Mouse (Mus musculus): Measurements from ENCODE around the gene Lrmda. TPM values are rescaled to one million over a fixed set of nuclear protein-coding genes. Genes with fewer than 3 reads are reported as not detected.

Lrmda gene
- polyA plus RNA-seq, 1 experiment from 2014 or later = 0.57 TPM

GRCm38 (mm10) chr14:22154096-22154495, 134.6 kb downstream of the Lrmda start:
- Histone ChIP-seq H3K9me3 (no peaks in the 10 kb centered on the region), H3K36me3 (no peaks in the 10 kb centered on the region), H3K9ac (no peak overlapping the region), H3K27ac (no peak overlapping the region), H3K4me1 (peaks cover 13% of the 10 kb centered on the region; the same call in 1 of the 2 replicates), H3K27me3 (replicated peaks) (no peaks in the 10 kb centered on the region), H3K4me3 (replicated peaks) (no peak overlapping the region), H3K4me2 (no peak overlapping the region)
- ATAC-seq (ENCODE audit: insufficient read depth, low FRiP score, low read depth) = no peak
- WGBS = 53% methylated on average over 8 of the region's 8 CpGs

GRCm38 (mm10) chr14:22155034-22155433, 135.5 kb downstream of the Lrmda start:
- no peak overlapping the region for H3K4me2 ChIP-seq
- no peak overlapping the region for H3K4me3 ChIP-seq (replicated peaks)
- no peaks in the 10 kb centered on the region for H3K27me3 ChIP-seq (replicated peaks)
- no peaks in the 10 kb centered on the region for H3K9me3 ChIP-seq
- no peaks in the 10 kb centered on the region for H3K36me3 ChIP-seq
- WGBS = 34% methylated on average over 2 of the region's 2 CpGs
- ATAC-seq (ENCODE audit: insufficient read depth, low FRiP score, low read depth) = no peak
- H3K27ac ChIP-seq = no peak overlapping the region
- H3K9ac ChIP-seq = no peak overlapping the region
- peaks cover 13% of the 10 kb centered on the region; the same call in 1 of the 2 replicates for H3K4me1 ChIP-seq

GRCm38 (mm10) chr14:22155512-22156026, 136.1 kb downstream of the Lrmda start:
- no peak for ATAC-seq (ENCODE audit: insufficient read depth, low FRiP score, low read depth)
- Histone ChIP-seq H3K9ac (no peak overlapping the region), H3K27ac (no peak overlapping the region), H3K27me3 (replicated peaks) (no peaks in the 10 kb centered on the region), H3K36me3 (no peaks in the 10 kb centered on the region), H3K9me3 (no peaks in the 10 kb centered on the region), H3K4me1 (peaks cover 13% of the 10 kb centered on the region; the same call in 1 of the 2 replicates), H3K4me2 (no peak overlapping the region), H3K4me3 (replicated peaks) (no peak overlapping the region)
- 40% methylated on average over 4 of the region's 4 CpGs for WGBS

GRCm38 (mm10) chr14:22156991-22157390, 137.5 kb downstream of the Lrmda start:
- Histone ChIP-seq H3K4me1 (peaks cover 13% of the 10 kb centered on the region; the same call in 1 of the 2 replicates), H3K27me3 (replicated peaks) (no peaks in the 10 kb centered on the region), H3K9ac (no peak overlapping the region), H3K27ac (no peak overlapping the region), H3K4me2 (no peak overlapping the region), H3K4me3 (replicated peaks) (no peak overlapping the region), H3K36me3 (no peaks in the 10 kb centered on the region), H3K9me3 (no peaks in the 10 kb centered on the region)
- no peak for ATAC-seq (ENCODE audit: insufficient read depth, low FRiP score, low read depth)
- WGBS = 31% methylated on average over 6 of the region's 6 CpGs

- H3K27ac ChIP-seq = no peak overlapping the region
- H3K4me2 ChIP-seq = no peak overlapping the region
- no peak overlapping the region for H3K9ac ChIP-seq
Measured at GRCm38 (mm10) chr14:22161416-22161815, 141.9 kb downstream of the Lrmda start.

GRCm38 (mm10) chr14:22167285-22167684, 147.8 kb downstream of the Lrmda start:
- WGBS = 53% methylated on average over 7 of the region's 7 CpGs

More at GRCm38 (mm10) chr14:22161416-22161815, 141.9 kb downstream of the Lrmda start:
- ATAC-seq (ENCODE audit: insufficient read depth, low FRiP score, low read depth) = no peak
- Histone ChIP-seq H3K4me3 (replicated peaks) (no peak overlapping the region), H3K36me3 (no peaks in the 10 kb centered on the region), H3K27me3 (replicated peaks) (no peaks in the 10 kb centered on the region), H3K4me1 (no peaks in the 10 kb centered on the region), H3K9me3 (no peaks in the 10 kb centered on the region)
- WGBS = 22% methylated on average over 3 of the region's 3 CpGs

GRCm38 (mm10) chr14:22168077-22168794, 148.7 kb downstream of the Lrmda start:
- no peak overlapping the region for H3K27ac ChIP-seq
- no peaks in the 10 kb centered on the region for H3K36me3 ChIP-seq
- H3K27me3 ChIP-seq (replicated peaks) = no peaks in the 10 kb centered on the region
- ATAC-seq (ENCODE audit: insufficient read depth, low FRiP score, low read depth) = no peak
- H3K9me3 ChIP-seq = no peaks in the 10 kb centered on the region
- 0 out of 2 replicates have a peak, but pooled peaks cover 9% of the 10 kb centered on the region for H3K4me1 ChIP-seq
- H3K4me2 ChIP-seq = no peak overlapping the region
- H3K9ac ChIP-seq = no peak overlapping the region
- H3K4me3 ChIP-seq (replicated peaks) = no peak overlapping the region
- WGBS = 31% methylated on average over 11 of the region's 11 CpGs

More at GRCm38 (mm10) chr14:22167285-22167684, 147.8 kb downstream of the Lrmda start:
- ATAC-seq (ENCODE audit: insufficient read depth, low FRiP score, low read depth) = no peak
- Histone ChIP-seq H3K4me1 (0 out of 2 replicates have a peak, but pooled peaks cover 9% of the 10 kb centered on the region), H3K9me3 (no peaks in the 10 kb centered on the region), H3K27me3 (replicated peaks) (no peaks in the 10 kb centered on the region), H3K9ac (no peak overlapping the region), H3K4me2 (0 out of 2 replicates have a peak overlapping the region, but pooled peaks have one; percentile 13), H3K4me3 (replicated peaks) (no peak overlapping the region), H3K36me3 (no peaks in the 10 kb centered on the region), H3K27ac (no peak overlapping the region)

- Histone ChIP-seq H3K9ac (no peak overlapping the region), H3K4me2 (no peak overlapping the region), H3K27ac (no peak overlapping the region), H3K4me3 (replicated peaks) (no peak overlapping the region), H3K27me3 (replicated peaks) (no peaks in the 10 kb centered on the region), H3K4me1 (0 out of 2 replicates have a peak, but pooled peaks cover 9% of the 10 kb centered on the region), H3K9me3 (no peaks in the 10 kb centered on the region), H3K36me3 (no peaks in the 10 kb centered on the region)
- no peak for ATAC-seq (ENCODE audit: insufficient read depth, low FRiP score, low read depth)
- WGBS = 38% methylated on average over 14 of the region's 14 CpGs
Measured at GRCm38 (mm10) chr14:22168795-22169568, 149.5 kb downstream of the Lrmda start.

- Histone ChIP-seq H3K27me3 (replicated peaks) (no peaks in the 10 kb centered on the region), H3K9ac (no peak overlapping the region), H3K4me1 (0 out of 2 replicates have a peak, but pooled peaks cover 6% of the 10 kb centered on the region), H3K27ac (no peak overlapping the region), H3K4me2 (no peak overlapping the region), H3K4me3 (replicated peaks) (no peak overlapping the region), H3K36me3 (no peaks in the 10 kb centered on the region), H3K9me3 (no peaks in the 10 kb centered on the region)
- 44% methylated on average over 9 of the region's 9 CpGs for WGBS
- ATAC-seq (ENCODE audit: insufficient read depth, low FRiP score, low read depth) = no peak
Measured at GRCm38 (mm10) chr14:22174757-22175156, 155.2 kb downstream of the Lrmda start.

- Histone ChIP-seq H3K27ac (no peak overlapping the region), H3K4me3 (replicated peaks) (no peak overlapping the region), H3K4me2 (no peak overlapping the region), H3K9ac (no peak overlapping the region), H3K27me3 (replicated peaks) (no peaks in the 10 kb centered on the region), H3K4me1 (0 out of 2 replicates have a peak, but pooled peaks cover 6% of the 10 kb centered on the region), H3K9me3 (no peaks in the 10 kb centered on the region), H3K36me3 (no peaks in the 10 kb centered on the region)
- WGBS = 46% methylated on average over 2 of the region's 2 CpGs
- no peak for ATAC-seq (ENCODE audit: insufficient read depth, low FRiP score, low read depth)
Measured at GRCm38 (mm10) chr14:22179761-22180160, 160.2 kb downstream of the Lrmda start.

- 94% methylated on average over 6 of the region's 6 CpGs for WGBS
- Histone ChIP-seq H3K9ac (no peak overlapping the region), H3K4me2 (no peak overlapping the region)
Measured at GRCm38 (mm10) chr14:22181508-22181907, 162.0 kb downstream of the Lrmda start.

GRCm38 (mm10) chr14:22183195-22183594, 163.7 kb downstream of the Lrmda start:
- H3K9me3 ChIP-seq = no peaks in the 10 kb centered on the region
- 68% methylated on average over 3 of the region's 3 CpGs for WGBS
- no peak overlapping the region for H3K9ac ChIP-seq
- H3K4me2 ChIP-seq = no peak overlapping the region
- H3K4me1 ChIP-seq = no peaks in the 10 kb centered on the region
- H3K27me3 ChIP-seq (replicated peaks) = no peaks in the 10 kb centered on the region
- H3K36me3 ChIP-seq = no peaks in the 10 kb centered on the region
- H3K4me3 ChIP-seq (replicated peaks) = no peak overlapping the region
- H3K27ac ChIP-seq = no peak overlapping the region
- no peak for ATAC-seq (ENCODE audit: insufficient read depth, low FRiP score, low read depth)

More at GRCm38 (mm10) chr14:22181508-22181907, 162.0 kb downstream of the Lrmda start:
- H3K27ac ChIP-seq = no peak overlapping the region
- ATAC-seq (ENCODE audit: insufficient read depth, low FRiP score, low read depth) = no peak
- H3K4me1 ChIP-seq = no peaks in the 10 kb centered on the region
- H3K4me3 ChIP-seq (replicated peaks) = no peak overlapping the region
- H3K36me3 ChIP-seq = no peaks in the 10 kb centered on the region
- no peaks in the 10 kb centered on the region for H3K27me3 ChIP-seq (replicated peaks)
- no peaks in the 10 kb centered on the region for H3K9me3 ChIP-seq

Measured in stomach, embryonic 15.5 days (tissue).